Mouse (Mus musculus): ENCODE results near the gene Hgd.

Gene Hgd

GRCm38 (mm10) chr16:37579994-37580393, at the start of gene Hgd:
Gene Hgd (plus strand): TSS chr16:37580153.
- in situ Hi-C loops (cut with MboI, MseI), result no loop called here

GRCm38 (mm10) chr16:37530170-37530569, 49.8 kb upstream of the Hgd start:
- in situ Hi-C loops (cut with MboI, MseI), result loop anchor here (25.0 kb wide), 1 partner anchor 1668 kb away; the partner anchor contains the start of gene Parp14

- in situ Hi-C loops (cut with MboI, MseI), result loop anchor here (25.0 kb wide), 1 partner anchor 1670 kb away; the partner anchor contains the start of gene Parp14
Observed at GRCm38 (mm10) chr16:37532046-37532445, 47.9 kb upstream of the Hgd start.

GRCm38 (mm10) chr16:37533369-37534068, 46.4 kb upstream of the Hgd start:
- in situ Hi-C loops (cut with MboI, MseI), result loop anchor here (25.0 kb wide), 1 partner anchor 1671 kb away; the partner anchor contains the start of gene Parp14

GRCm38 (mm10) chr16:37539240-37539610, 40.7 kb upstream of the Hgd start:
- in situ Hi-C loops (cut with MboI, MseI), result loop anchor here (25.0 kb wide), 1 partner anchor 1677 kb away; the partner anchor contains the start of gene Parp14

GRCm38 (mm10) chr16:37539611-37540580, 40.1 kb upstream of the Hgd start, which contains the start of the genes Gtf2e1 and Rabl3:
Gene Gtf2e1 (minus strand): TSS chr16:37539789.
Gene Rabl3 (plus strand): TSS chr16:37539885.
- in situ Hi-C loops (cut with MboI, MseI), result loop anchor here (25.0 kb wide), 1 partner anchor 1678 kb away; the partner anchor contains the start of gene Parp14

- in situ Hi-C loops (cut with MboI, MseI), result loop anchor here (25.0 kb wide), 1 partner anchor 1678 kb away; the partner anchor contains the start of gene Parp14
Observed at GRCm38 (mm10) chr16:37540776-37541175, 39.2 kb upstream of the Hgd start.

GRCm38 (mm10) chr16:37546312-37546711, 33.6 kb upstream of the Hgd start:
- in situ Hi-C loops (cut with MboI, MseI), result loop anchor here (25.0 kb wide), 1 partner anchor 1684 kb away; the partner anchor contains the start of gene Parp14

GRCm38 (mm10) chr16:37550266-37550665, 29.7 kb upstream of the Hgd start:
- in situ Hi-C loops (cut with MboI, MseI), result no loop called here

GRCm38 (mm10) chr16:37550981-37551380, 29.0 kb upstream of the Hgd start:
- in situ Hi-C loops (cut with MboI, MseI), result no loop called here

GRCm38 (mm10) chr16:37552824-37553223, 27.1 kb upstream of the Hgd start:
- in situ Hi-C loops (cut with MboI, MseI), result no loop called here

GRCm38 (mm10) chr16:37562414-37562813, 17.5 kb upstream of the Hgd start:
- in situ Hi-C loops (cut with MboI, MseI), result no loop called here

- in situ Hi-C loops (cut with MboI, MseI), result no loop called here
Observed at GRCm38 (mm10) chr16:37562961-37563360, 17.0 kb upstream of the Hgd start.

- in situ Hi-C loops (cut with MboI, MseI), result no loop called here
Observed at GRCm38 (mm10) chr16:37565117-37565516, 14.8 kb upstream of the Hgd start.

- in situ Hi-C loops (cut with MboI, MseI), result no loop called here
Observed at GRCm38 (mm10) chr16:37566107-37566506, 13.8 kb upstream of the Hgd start.

GRCm38 (mm10) chr16:37567113-37568050, 12.6 kb upstream of the Hgd start:
- in situ Hi-C loops (cut with MboI, MseI), result no loop called here

GRCm38 (mm10) chr16:37571554-37571953, 8.4 kb upstream of the Hgd start:
- in situ Hi-C loops (cut with MboI, MseI), result no loop called here

- in situ Hi-C loops (cut with MboI, MseI), result no loop called here
Observed at GRCm38 (mm10) chr16:37572117-37572754, 7.7 kb upstream of the Hgd start.

- in situ Hi-C loops (cut with MboI, MseI), result no loop called here
Observed at GRCm38 (mm10) chr16:37573061-37573460, 6.9 kb upstream of the Hgd start.

- in situ Hi-C loops (cut with MboI, MseI), result no loop called here
Observed at GRCm38 (mm10) chr16:37575325-37575724, 4.6 kb upstream of the Hgd start.

Data from regulatory T cell (primary cell).